Mouse (Mus musculus) CD4-positive, CD25-positive, alpha-beta regulatory T cell, adult 2 months (primary cell): Measurements from ENCODE around the gene Sspn.
A peak's percentile ranks its signal among the peaks of the same experiment; 100 is the strongest.

Experiments used
- DNase-seq: peaks from one replicate; pipeline ENCODE4 v3.0.0-alpha.2; 2012; ENCODE audit warnings: low read depth, low spot score

Sspn gene

DNA sequence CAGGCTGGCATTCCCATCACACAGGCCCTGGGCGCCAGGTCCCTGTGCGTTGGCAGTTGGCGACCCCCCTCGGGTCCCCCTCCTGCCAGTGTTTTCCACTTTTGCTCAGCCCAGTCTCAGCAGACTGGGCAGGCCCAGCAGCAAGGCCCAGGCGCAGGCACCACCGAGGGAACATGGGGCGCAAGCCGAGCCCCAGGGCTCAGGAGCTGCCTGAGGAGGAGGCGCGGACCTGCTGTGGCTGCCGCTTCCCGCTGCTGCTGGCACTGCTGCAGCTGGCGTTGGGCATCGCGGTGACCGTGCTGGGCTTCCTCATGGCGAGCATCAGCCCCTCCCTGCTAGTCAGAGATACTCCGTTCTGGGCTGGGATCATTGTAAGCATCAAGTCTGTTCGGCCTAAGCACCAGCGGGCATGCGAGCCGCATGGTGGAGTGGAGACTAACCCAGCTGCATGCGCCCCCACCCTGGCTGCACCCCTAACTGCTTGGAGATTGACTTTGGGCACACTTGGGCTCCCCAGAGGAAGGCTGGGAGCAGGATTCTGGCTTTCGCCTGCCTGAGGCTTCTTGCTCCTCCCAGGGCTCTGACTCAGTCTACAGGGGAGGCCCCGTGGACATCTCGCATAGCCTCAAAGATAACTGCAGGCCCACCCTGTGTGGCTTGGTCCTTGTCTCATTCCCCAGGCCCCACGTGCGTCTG, 2.7 kb downstream of the Sspn start:
- DNase-seq = no peak

DNA sequence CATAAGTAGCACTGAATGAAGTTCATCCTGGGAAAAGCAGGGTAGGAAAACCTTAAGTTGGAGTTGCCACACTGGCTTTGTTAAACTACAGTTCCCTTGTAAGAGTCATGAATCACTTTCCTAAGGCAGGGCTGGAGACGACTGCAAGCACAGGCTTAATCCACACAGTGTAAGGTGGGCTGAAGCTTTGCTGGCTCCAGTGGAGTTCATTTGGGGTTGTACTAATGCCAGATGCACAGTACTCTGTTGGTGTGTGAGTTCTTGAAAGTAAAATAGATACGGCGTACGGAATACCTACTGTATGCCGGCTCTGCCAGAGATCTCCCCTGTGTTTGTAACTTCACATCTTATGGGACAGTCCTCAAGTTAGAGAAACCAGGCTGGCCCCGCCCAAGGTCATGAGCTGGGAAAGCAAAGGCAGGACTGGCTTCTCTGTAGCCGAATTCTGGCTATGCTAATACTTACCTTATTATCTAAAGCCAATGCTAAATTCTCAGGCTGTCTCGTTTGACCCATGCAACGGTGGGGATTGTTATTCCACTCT, 3.3 kb downstream of the Sspn start:
- no peak for DNase-seq

- DNase-seq = no peak
Measured at GRCm38 (mm10) chr6:145935912-145936311, 4.5 kb downstream of the Sspn start.

DNA sequence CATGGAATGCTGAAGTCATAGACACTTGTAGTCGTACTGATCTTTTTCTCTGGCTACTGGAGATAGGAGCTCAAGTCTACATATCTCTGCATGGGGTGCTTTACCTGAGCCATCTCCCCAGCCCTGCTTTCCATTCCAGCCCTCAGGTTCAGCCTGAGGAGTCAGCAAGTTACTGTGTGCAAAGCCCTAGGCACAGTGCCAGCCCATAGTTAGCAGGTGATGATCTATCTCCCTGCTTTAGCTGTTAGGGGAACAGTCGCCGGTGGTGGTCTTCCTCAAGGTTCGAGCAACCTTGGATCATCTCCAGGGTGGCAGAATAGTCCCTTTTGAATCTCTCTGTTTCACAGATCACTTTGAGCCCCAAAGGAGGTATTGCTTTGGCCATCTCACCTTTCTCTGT, 5.1 kb downstream of the Sspn start:
- DNase-seq = no peak

DNA sequence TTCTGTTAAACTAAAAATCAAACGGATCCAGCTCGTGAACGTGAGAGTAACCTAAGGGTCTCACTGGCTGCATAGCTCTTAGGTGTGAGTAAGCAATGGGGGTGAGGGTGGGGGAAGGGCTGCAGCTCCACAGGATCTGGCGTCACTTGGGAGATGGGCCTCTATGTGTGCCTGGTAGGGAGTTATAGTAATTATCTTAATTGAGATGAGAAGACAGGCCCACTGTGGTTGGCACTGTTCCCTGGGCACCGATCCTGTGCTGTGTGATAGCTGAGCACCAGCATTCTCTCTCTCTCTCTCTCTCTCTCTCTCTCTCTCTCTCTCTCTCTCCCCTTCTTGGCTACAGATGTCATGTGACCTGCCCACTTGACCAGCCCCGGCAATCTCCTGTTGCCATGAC, 9.4 kb downstream of the Sspn start:
- DNase-seq = no peak

DNA sequence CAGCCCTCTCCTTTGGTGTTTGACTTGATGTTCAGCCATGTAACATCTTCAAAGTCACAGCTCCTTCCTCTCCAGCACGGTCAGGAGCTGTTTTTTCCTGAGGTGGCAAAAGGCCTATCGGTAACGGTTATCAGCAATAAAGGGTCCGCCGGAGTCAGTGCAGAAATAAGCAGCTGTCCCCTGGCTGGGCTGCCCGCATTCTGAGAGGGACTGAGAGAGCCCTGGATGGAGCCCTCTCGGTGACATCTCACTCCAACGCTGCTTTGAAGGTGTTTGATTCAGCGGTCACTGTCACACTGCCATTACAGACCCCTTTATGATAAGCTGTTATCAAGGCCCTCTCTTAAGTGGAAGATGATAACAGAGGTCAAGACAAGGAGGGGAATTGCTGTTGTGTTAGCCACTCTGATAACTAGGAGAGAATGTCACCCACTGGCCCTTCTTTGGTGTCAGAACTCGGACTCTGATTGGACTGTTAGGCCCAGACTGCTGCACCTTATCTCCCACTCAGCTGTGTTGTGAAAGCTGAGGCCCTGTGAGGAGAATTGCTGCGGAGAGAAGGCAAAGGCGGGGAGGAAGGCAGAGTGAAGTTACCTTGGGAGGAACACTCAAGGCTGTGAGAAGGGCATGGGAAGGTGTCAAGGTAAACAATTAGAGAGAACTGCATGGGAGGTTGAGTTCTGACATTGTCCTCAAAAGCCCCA, 11.0 kb downstream of the Sspn start:
- DNase-seq = no peak

- DNase-seq = no peak
Measured at GRCm38 (mm10) chr6:145943414-145943813, 12.0 kb downstream of the Sspn start.

DNA sequence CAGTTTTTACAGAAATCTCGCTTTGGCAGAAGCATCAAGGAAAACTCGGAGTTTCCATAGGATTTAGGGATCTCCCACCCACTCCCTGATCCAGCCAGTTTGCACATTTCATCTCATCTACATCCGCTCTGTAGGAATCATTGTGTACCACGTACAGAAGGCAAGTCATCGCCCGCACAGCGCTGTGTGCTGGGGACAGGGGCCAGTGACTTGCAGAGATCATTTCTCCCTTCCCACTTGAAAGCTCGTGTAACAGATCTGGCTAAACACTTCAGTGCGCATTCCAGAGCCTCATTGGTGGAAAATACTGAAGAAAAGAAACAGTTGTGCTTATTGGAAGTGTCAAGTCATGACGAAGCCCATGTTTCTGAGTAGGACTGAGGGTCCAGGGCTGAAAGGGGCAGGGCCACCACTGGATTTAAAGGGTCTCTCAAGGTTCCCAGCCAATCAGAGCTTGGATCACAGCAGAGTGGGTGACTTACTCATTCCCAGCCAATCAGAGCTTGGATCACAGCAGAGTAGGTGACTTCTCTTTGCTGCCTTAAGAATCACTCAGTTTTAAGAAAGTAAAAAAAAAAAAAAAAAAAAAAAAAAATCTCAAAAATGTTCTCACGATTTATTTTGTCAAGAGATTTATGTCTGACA, 14.4 kb downstream of the Sspn start:
- no peak for DNase-seq

DNA sequence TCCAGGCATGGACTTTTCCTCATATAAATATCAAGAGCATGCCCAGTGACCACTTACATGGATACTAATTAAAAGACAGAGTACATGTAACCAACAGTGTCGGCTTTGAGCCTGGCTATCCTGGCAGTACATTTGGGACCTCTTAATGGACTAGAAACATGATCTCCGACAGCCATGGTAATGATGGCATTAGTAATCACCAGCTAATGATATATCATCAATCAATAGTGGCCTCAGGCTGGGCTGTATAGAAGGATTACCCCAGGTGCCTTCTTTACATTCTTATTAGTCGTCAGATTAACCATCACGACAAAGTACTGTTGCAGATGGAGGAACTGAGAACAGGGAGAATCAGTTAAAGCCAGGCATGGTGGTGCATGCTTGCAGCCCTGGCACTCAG, 17.6 kb downstream of the Sspn start:
- no peak for DNase-seq

- DNase-seq = no peak
Measured at GRCm38 (mm10) chr6:145950626-145951025, 19.2 kb downstream of the Sspn start.

DNA sequence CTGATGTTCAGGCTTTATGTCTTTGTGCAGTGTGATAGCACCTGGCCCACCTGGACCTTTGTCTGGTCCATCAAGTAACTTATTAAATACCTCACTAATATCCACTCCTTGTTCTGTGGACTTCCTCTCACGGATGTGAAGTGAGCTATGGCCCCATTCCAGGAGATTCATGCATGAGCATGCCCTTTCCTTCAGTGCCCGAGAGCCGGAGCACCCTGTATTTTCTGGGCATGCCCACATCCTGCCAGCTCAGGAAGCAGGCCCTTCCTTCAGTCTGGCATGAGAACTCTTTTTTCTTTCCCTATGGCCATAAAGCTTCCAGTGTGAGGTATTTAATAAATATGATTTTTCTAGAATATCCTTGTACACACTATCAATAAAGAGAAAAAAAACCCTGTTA, 21.2 kb downstream of the Sspn start:
- DNase-seq = no peak

GRCm38 (mm10) chr6:145953121-145953896, 21.9 kb downstream of the Sspn start:
- no peak for DNase-seq

GRCm38 (mm10) chr6:145957427-145957965, 26.1 kb downstream of the Sspn start:
- no peak for DNase-seq

DNA sequence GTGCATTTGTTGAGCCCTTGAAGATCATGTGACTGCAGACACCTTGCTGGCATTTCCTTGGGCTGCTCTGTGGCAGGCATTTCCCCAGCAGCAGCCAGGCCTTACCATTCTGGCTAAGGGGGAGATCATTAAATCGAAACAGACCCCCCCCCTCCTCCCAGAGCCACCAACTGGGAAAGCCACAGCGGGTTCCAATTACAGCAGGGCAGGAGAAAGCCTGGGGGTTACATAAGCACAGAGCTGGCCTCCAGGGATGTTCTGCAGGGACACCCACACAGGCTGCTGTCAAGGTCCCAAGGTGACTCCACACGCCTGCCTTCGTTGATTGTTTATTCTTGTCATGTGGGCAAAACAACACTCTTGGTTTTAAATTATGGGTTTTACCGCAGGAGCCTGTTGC, 26.6 kb downstream of the Sspn start:
- no peak for DNase-seq

DNA sequence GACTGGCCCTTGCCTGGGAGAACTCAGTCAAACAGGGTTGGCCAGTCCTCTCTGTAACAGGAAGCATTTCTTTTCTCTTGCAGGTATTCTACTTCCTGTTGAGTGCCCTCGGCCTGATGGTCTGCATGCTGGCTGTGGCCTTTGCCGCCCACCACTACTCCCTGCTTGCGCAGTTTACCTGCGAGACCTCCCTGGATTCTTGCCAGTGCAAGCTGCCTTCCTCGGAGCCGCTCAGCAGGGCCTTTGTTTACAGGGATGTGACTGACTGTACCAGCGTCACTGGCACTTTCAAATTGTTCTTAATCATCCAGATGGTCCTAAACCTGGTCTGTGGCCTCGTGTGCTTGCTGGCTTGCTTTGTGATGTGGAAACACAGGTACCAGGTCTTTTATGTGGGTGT, 29.6 kb downstream of the Sspn start:
- no peak for DNase-seq

DNA sequence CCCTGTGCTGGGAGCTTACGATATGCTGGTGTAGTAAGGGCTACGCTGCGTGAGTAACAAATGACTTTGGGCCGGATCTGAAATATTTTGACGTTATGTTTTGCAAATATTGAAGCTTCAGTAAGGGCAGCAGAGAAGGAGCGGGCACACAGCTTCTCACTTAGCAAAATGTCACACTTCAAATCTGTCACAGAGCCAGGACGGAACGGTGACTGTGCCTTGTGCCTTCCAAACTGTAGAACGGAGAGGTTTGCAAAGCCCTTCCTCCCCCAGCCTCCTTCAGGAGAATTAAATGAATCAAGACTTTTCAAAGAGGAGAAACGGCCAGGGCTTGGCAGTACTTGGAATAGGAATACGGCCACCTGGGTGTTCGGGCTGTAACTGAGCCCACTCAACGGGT, 32.5 kb downstream of the Sspn start:
- no peak for DNase-seq

DNA sequence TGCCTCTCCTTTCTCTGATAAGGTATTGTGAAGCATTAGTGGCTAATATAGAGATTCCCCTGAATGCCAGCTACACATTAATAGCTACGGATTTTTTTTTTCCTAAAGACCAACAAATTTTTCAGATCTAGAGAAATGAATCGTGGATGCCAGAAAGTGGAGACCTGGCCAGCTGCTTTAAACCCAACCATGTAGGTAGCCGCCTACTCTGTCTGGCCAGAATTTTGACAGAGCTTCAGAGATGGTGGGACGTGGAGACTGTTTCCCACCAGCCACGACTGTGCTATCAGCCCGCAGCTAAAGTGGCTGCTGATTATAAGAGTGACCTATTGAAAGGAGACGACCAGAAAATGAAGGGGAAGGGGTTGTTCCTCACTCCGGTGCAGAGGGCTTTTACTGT, 36.3 kb downstream of the Sspn start:
- DNase-seq = no peak

DNA sequence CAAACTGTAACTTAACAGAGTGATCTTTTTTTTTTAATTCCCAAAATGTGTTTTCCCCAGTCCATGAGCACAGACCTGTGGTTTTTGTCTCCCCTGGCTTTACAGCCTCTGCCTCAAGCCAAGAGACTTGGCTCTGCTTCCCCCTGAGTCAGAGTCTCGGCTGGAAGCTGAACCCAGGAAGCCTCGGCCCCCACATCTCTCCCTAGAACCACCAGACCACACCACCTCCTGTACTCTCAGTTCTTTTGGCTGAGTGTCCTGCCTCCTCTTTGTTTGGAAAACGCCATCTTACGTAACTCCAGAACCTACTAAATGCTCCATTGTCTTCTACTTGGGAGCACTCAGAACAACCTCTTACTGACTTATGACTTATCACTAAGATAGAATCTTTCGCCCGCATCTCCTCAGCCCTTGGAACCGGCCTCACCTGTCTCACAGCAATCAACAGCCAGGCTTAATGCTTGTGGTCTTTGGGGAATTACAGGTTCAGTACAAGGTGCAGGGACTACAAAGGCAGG, 36.9 kb downstream of the Sspn start:
- DNase-seq = no peak

DNA sequence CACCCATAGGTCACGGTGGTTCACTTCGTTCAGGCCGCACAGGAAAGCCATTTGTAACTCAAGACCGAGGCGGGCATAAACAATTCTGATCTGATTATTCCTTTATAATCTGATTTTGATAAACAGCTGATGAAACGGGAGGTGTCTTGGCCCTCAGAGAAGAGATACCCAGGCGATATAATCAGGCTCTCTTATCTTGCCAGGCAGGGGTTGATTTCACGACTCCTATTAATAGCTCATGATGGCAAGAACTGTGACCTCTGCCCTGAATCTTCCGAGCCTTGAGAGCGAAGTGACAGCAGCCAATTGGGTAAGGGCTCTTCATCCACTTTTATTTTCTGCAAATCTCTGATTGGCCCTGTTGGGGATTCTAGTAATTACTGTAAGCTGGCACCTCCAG, 37.4 kb downstream of the Sspn start:
- no peak for DNase-seq

DNA sequence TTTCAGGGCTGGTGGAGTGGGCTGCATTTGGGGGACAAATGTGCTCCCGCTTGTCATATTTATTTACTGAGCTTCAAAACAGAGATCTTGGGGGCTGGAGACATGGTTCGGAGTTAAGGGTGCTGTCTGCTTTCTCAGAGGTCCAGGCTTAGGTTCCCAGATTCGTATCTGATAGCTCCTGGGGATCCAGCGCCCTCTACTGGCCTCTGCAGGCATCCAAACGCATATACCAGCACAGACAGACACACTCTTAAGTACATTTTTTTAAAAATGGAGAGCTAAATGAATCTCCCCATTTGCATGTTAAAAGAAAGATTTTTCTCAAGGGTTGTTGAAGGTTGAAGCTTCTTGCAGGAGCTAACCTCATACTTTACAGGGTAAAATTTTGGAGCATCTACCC, 38.1 kb downstream of the Sspn start:
- no peak for DNase-seq

DNA sequence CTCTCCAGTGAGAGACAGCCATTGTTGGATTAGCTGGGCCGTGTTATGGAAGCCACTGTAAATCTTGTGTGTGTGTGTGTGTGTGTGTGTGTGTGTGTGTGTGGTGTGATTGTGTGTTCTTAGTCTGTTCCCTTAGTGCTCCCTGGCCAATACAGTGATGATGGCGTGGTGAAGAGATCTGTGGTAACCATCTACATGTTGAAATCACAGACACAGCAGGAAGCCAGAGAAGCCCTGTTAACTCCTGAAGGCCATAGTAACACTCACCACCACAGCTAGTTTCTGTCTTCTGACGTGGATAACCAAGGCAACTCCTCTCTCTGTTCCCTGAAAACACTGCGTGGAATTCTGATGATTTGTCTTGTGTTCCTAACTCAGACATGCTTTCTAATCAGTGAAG, 40.7 kb downstream of the Sspn start:
- DNase-seq = no peak

- DNase-seq = peak; percentile 12
Measured at GRCm38 (mm10) chr6:145972836-145973235, 41.4 kb downstream of the Sspn start.
